Mouse (Mus musculus): ENCODE data around the gene Ntn1.

Ntn1 gene

GRCm38 (mm10) chr11:68164408-68164807 lies 236.2 kb downstream of the Ntn1 start:
- no peak for DNase-seq

- no peak for DNase-seq
Measured at GRCm38 (mm10) chr11:68159867-68160266, 240.8 kb downstream of the Ntn1 start.

Data from thymus, postnatal 25 days (tissue).